Mouse (Mus musculus) central nervous system, embryonic 18 days (tissue): ENCODE measurements around the gene Syncrip. TPM values are rescaled to one million over a fixed set of nuclear protein-coding genes. Genes with fewer than 3 reads are reported as not detected.

Experiments used
- polyA plus RNA-seq: library from polyadenylated mRNA; depleted of rRNA; stranded (reverse); fragments of >200 nt; gene quantifications from 2 replicates; pipeline ENCODE4 v1.2.3, GENCODE M21; 2012; rRNA removed

Gene Syncrip
- polyA plus RNA-seq, result 36.0 and 48.3 TPM in 2 replicates

DNA sequence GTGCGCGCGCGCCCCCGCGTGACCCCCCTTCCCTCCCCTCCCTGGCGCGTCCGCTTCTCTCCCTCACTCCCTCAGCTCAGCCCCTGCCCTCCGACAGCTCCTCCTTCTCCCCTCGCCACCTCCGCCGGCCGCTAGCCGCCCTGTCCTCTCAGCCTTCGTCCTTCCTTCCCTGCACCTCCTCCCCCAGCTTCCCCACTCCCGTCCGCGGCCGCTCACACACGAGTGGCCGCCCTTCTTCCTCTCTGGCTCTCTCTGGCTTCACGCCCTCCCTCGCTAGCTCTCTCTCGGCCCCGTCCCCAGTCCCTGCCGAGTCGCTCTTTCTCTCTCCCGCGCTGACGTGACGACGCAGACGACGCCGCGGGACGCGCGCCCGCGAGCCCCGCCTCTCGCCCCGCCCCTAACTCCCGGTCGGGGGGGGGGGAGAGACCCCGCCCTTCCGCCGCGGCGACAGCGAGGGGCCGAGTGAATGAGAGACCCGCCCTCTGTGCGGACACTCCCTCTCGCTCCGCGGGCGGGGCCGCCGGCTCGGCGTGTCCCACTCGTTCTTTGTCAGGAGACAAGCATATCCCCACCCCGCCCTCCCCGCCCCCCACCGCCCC is at the start of gene Syncrip:
Syncrip (minus strand) TSS at position 345 of the 599 bp plus-strand sequence.

DNA sequence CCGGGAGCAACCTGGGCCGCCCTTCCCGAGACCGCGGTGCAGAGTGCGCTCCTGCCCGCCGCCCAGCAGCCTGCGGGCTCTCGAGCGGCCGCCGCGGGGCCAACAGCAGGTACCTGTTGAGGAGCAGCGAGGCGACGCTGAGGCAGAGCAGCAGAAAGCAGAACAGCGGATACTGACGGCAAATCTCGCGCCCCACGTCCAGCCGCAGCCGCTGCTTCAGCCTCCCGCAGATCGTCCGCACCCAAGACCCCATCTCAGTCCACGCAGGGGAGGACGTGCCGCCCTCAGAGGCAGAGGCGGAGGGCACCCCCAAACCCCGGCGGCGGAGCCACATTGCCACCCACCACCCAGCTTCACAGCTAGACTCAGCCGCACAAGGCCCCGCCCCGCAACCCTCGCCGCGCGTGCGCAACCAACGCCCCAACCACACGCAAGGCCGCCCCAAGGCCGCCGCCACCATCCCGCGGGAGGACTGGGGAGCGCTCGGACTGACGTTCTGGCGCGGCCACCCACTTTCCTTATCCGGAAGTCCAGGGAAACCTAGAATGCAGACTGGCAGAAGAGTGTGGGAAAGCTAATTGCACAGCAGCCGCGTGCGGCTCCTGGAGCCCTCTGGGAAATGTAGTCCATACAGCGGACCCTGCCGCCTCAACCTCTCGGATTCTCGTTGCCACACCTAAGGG is 43.7 kb downstream of the Syncrip start, which contains the start of gene Snx14:
Snx14 (minus strand) TSS at position 404 of the 683 bp plus-strand sequence.

Other genes with a start within 250 kb of the Syncrip start
- 1.7 and 1.8 TPM in 2 replicates for gene Nt5e, start 155.4 kb downstream of the Syncrip start, polyA plus RNA-seq
- 42.9 and 46.7 TPM in 2 replicates for gene Snx14, start 43.6 kb downstream of the Syncrip start, polyA plus RNA-seq
- 0.37 and 1.5 TPM in 2 replicates for gene Gm20537, start 26.0 kb downstream of the Syncrip start, polyA plus RNA-seq
- 13.3 and 14.5 TPM in 2 replicates for gene Zfp949, start 65.4 kb upstream of the Syncrip start, polyA plus RNA-seq
- gene Trim43a, start 98.3 kb upstream of the Syncrip start, polyA plus RNA-seq, result 0.13 and 0.25 TPM in 2 replicates
- 29.3 and 30.1 TPM in 2 replicates for gene Mthfsl, start 237.7 kb upstream of the Syncrip start, polyA plus RNA-seq
- not detected in 2 replicates for gene Bcl2a1d, start 249.3 kb upstream of the Syncrip start, polyA plus RNA-seq